Mouse (Mus musculus) midbrain, embryonic 13.5 days (tissue): ENCODE measurements around the gene Cyp19a1. TPM values are rescaled to one million over a fixed set of nuclear protein-coding genes. Genes with fewer than 3 reads are reported as not detected.

Experiments used
- ATAC-seq: fragments of 200-750 bp; cut with Nextera tagmentation; 2 replicates; pipeline ENCODE4 v1.8.0; 2017; ENCODE audit warnings: mild to moderate bottlenecking, moderate TSS enrichment, moderate library complexity
- H3K27ac ChIP-seq: fragments of 300-500 bp; sonication (generic); 2 replicates; pipeline ENCODE4 v1.5.1; 2015; ENCODE audit warnings: inconsistent platforms, mild to moderate bottlenecking, moderate library complexity
- H3K27me3 ChIP-seq: fragments of 300-500 bp; sonication (generic); 2 replicates; pipeline ENCODE4 v1.6.1; 2015; ENCODE audit warnings: mild to moderate bottlenecking, inconsistent platforms
- H3K36me3 ChIP-seq: fragments of 300-500 bp; sonication (generic); 2 replicates; pipeline ENCODE4 v1.6.1; 2015; ENCODE audit warnings: mild to moderate bottlenecking, inconsistent platforms
- H3K4me1 ChIP-seq: fragments of 300-500 bp; sonication (generic); replicated peaks from 2 replicates; pipeline ENCODE4 v1.6.1; 2015; ENCODE audit warnings: inconsistent platforms
- H3K4me2 ChIP-seq: fragments of 300-500 bp; sonication (generic); replicated peaks from 2 replicates; pipeline ENCODE4 v1.6.1; 2015; ENCODE audit warnings: moderate library complexity, mild to moderate bottlenecking, inconsistent platforms
- H3K4me3 ChIP-seq: fragments of 300-500 bp; sonication (generic); replicated peaks from 2 replicates; pipeline ENCODE4 v1.5.1; 2015; ENCODE audit warnings: mild to moderate bottlenecking, inconsistent platforms
- H3K9ac ChIP-seq: fragments of 300-500 bp; sonication (generic); replicated peaks from 2 replicates; pipeline ENCODE4 v1.6.1; 2015; ENCODE audit warnings: mild to moderate bottlenecking, inconsistent platforms
- H3K9me3 ChIP-seq: fragments of 300-500 bp; sonication (generic); 2 replicates; pipeline ENCODE4 v1.6.1; 2016; ENCODE audit warnings: mild to moderate bottlenecking, inconsistent platforms
- WGBS: fragments of 180-500 bp; shearing (Covaris S2); methylation state at CpG from one replicate; pipeline ENCODE4 v1.1.7; 2015; 5-methylcytosine and 5-hydroxymethylcytosine counted together
- polyA plus RNA-seq: library from polyadenylated mRNA; unstranded; fragments of >200 nt; fragmentation: Nextera tagmentation; extraction: Ambion mirVana; gene quantifications from 2 replicates; pipeline ENCODE4 v1.2.1, GENCODE M21; 2015

The Cyp19a1 gene
- polyA plus RNA-seq, 1 experiment from 2014 or later: 0.15 TPM

GRCm38 (mm10) chr9:54163117-54163516 lies 104.8 kb downstream of the Cyp19a1 start:
- Histone ChIP-seq H3K9ac (no peak overlapping the region), H3K36me3 (no peaks in the 10 kb centered on the region), H3K4me3 (no peak overlapping the region), H3K4me1 (no peaks in the 10 kb centered on the region), H3K4me2 (no peak overlapping the region), H3K27ac (no peak overlapping the region), H3K27me3 (no peaks in the 10 kb centered on the region), H3K9me3 (no peaks in the 10 kb centered on the region)
- 77% methylated on average over 5 of the region's 5 CpGs for WGBS
- no peak for ATAC-seq

DNA sequence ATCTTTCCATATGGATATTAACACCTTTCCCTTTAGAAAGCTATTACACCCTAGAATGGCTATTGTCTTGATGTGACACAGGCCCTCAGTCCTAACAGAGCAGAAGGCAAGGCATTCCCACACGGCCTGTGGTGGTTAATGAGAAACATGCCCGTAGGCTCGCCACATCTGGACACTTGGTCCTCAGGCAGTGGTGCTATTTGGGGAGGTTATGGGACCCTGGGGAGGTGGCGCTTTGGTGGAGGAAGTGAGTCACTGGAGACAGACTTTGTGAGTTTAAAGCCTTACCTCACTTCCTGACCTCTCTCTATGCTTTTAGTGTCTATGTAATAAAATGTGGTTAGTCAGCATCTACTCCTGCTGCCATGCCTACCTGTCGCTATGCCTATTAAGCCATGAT lies 114.2 kb downstream of the Cyp19a1 start:
- ATAC-seq: no peak
- Histone ChIP-seq H3K4me2 (no peak overlapping the region), H3K4me1 (no peaks in the 10 kb centered on the region), H3K27ac (no peak overlapping the region), H3K9ac (no peak overlapping the region), H3K9me3 (no peaks in the 10 kb centered on the region), H3K4me3 (no peak overlapping the region), H3K27me3 (no peaks in the 10 kb centered on the region), H3K36me3 (no peaks in the 10 kb centered on the region)
- WGBS: 84% methylated on average over 5 of the region's 5 CpGs

- no peaks in the 10 kb centered on the region for H3K36me3 ChIP-seq
- H3K4me2 ChIP-seq: no peak overlapping the region
- H3K27ac ChIP-seq: no peak overlapping the region
- no peak for ATAC-seq
- no peaks in the 10 kb centered on the region for H3K9me3 ChIP-seq
- 86% methylated on average over 1 of the region's 1 CpGs for WGBS
- H3K27me3 ChIP-seq: no peaks in the 10 kb centered on the region
- H3K4me1 ChIP-seq: no peaks in the 10 kb centered on the region
- no peak overlapping the region for H3K9ac ChIP-seq
- H3K4me3 ChIP-seq: no peak overlapping the region
Measured at GRCm38 (mm10) chr9:54139191-54139590, 128.7 kb downstream of the Cyp19a1 start.

Other genes with a start within 250 kb of the Cyp19a1 start
- gene Tnfaip8l3, start 199.7 kb downstream of the Cyp19a1 start, polyA plus RNA-seq: 0.12 and 0.22 TPM in 2 replicates
- 0.03 and 0.13 TPM in 2 replicates for gene Gldn, start 18.4 kb upstream of the Cyp19a1 start, polyA plus RNA-seq
- gene Dmxl2, start 233.5 kb upstream of the Cyp19a1 start, polyA plus RNA-seq: 36.5 and 38.8 TPM in 2 replicates